Mouse (Mus musculus): ENCODE results near the gene Eif4e2. TPM values are rescaled to one million over a fixed set of nuclear protein-coding genes. Genes with fewer than 3 reads are reported as not detected.
A peak's percentile ranks its signal among the peaks of the same experiment; 100 is the strongest.

Gene Eif4e2
- total RNA-seq, 1 experiment from 2014 or later: 89.9 TPM

DNA sequence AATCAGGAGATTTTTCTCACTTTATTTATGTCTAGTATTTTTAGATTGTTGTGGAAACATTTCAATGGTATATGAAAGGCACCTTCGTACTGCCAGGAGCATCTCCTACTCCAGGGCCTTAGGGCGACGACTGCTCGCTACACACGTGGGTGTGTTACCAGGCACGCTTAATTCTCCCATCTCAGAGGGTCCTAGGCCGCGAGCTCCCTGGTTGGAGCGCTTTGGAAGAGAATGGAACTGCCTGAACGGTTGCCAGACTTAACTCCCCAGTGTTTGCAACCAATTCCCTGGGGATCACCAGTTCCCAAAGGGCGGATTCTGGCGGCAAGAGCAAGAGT lies 50.1 kb downstream of the Eif4e2 start:
- DNase-seq: no peak

GRCm38 (mm10) chr1:87264134-87265006 lies 50.7 kb downstream of the Eif4e2 start, which contains the start of gene Efhd1:
TSS of gene Efhd1 (plus strand) at chr1:87264363.
- peak; percentile 87 for DNase-seq

- peak; percentile 25 for DNase-seq
Observed at GRCm38 (mm10) chr1:87265200-87265599, 51.5 kb downstream of the Eif4e2 start.

DNA sequence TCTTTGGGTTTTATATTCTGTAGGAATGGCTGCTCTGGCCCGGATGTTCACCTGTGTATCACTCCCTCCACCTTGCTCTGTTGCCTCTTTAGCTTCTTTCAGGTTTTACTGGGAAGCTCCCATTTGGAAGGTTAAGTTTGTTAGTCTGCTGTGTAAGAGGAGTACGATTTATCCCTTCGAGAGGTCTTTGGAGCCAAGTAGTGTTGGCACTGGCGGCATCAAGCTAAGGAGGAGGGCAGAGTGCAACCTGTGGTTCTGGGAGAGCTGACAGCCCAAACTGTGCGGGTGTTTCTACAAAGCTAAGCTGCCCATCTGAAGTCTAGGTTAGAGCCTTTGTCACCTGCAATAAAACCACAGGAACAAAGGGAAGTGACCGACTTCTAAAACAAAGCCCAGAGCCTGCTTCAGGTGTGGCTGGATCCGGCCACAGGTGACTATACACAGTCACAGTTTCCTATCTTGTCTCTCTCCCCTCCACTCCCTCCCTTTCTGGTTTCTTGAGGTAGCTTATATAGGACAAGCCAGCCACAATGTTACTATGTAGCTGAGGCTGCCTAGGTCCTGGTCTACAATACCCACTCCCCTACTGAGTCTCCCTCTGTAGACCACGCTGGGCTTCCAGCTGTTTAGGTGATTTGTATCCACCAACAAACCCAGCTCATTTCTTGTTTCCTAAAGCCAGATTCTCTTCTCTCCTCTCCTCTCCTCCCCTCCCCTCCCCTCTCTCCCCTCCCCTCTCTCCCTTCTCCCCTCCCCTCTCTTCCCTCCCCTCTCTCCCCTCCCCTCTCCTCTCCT lies 52.8 kb downstream of the Eif4e2 start:
- no peak for DNase-seq

DNA sequence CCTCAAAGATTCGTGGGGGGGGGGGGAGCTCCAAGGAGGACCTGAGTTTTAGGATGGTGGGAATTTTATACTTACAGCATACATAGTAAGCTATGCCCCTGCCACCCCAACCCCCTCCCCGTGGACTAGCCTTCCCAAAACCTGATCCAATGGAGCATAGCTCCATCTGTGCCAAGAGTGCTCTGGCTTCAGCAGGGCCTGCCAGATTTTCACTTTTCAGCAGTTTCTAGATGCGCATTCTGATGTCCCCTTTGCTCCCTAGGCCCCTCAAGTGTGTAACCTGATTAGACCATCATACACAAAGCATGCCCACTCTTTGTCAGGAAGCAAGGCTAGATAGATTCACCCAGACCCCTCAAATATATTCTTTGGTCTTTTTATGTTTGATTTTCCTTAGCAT lies 56.5 kb downstream of the Eif4e2 start:
- no peak for DNase-seq

- DNase-seq: peak; percentile 41
Observed at GRCm38 (mm10) chr1:87270641-87271467, 57.1 kb downstream of the Eif4e2 start.

DNA sequence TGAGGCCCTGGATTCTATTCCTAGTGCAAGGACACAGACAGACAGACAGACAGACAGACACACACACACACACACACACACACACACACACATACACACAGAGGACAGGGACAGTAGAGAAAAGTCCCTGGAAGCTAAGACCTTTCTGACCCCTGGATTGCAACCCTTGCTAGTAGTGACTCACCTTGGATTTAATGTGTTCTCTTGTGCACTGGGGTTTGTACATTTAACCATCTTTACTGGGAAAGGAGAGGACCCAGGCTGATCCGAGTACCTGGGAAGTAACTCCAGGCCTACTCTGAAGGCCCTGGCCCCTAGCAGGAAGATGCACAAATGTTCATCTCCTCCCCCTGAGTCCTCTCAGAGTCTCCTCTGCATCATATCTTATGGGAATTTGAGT lies 57.9 kb downstream of the Eif4e2 start:
- no peak for DNase-seq

DNA sequence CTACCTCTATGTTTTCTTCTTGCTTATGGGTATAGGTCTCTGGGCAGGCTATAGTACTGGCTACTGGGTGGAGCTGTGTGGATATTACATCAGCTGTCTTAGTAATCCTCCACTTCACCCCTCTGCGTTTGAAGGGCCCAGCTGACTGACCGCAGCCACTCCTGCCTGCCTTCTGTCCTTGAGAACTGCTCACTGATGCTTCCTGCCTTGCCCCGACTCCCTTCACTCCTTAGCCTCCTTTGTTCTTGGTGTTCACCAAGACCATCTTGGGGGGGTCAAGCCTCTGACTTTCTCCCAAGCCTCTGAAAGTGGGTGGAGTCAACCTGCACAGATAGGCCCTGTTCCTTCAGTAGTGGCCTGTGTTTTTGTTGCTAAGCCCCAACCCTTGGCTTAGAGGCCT lies 58.7 kb downstream of the Eif4e2 start:
- peak; percentile 47 for DNase-seq

- peak; percentile 83 for DNase-seq
Observed at GRCm38 (mm10) chr1:87273514-87273942, 59.8 kb downstream of the Eif4e2 start.

GRCm38 (mm10) chr1:87274134-87274533 lies 60.4 kb downstream of the Eif4e2 start:
- no peak for DNase-seq

- no peak for DNase-seq
Observed at GRCm38 (mm10) chr1:87275151-87275550, 61.4 kb downstream of the Eif4e2 start.

GRCm38 (mm10) chr1:87276056-87276455 lies 62.3 kb downstream of the Eif4e2 start:
- no peak for DNase-seq

GRCm38 (mm10) chr1:87280281-87280680 lies 66.6 kb downstream of the Eif4e2 start:
- DNase-seq: no peak

DNA sequence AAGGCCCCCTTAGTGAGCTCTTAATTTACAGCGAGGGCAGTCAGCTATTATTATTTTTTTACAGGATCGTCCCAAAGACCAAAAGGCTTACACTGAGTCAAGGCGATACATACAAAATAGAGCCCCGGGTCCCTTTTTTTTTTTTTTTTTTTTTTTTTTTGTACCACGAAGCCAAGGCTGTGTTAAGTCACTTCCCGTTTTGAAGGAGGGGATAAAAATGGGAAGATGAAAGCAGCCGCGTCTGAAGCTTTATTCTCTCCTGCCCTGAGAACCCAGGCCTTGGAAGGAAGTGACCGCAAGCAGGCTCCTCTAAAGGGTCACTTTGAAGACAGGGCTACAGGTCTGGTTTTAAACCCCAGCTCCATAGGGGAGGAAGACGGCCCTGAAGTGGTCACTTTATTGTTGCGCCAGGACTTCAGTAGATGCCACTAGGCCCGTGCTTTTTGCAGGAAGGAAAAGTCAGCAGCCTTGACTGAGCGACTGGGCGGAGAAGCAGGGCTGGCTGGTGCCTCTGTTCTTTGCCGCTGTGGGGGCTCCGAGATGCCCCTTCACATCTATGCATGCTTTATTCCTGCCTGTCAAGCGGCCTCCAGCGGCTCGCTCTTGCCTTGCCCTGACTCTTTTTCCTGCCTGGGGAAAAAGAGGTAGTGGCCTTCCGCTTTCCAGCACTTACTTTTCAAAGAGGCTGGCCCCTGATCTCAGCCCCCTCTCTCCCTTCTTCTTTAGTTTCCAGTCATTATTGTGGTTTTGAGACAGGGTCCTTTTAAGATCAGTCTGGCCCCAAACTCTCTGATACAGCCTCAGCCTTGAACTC lies 68.1 kb downstream of the Eif4e2 start:
- peak; percentile 26 for DNase-seq

- DNase-seq: no peak
Observed at GRCm38 (mm10) chr1:87282413-87282788, 68.7 kb downstream of the Eif4e2 start.

- no peak for DNase-seq
Observed at GRCm38 (mm10) chr1:87283410-87283960, 69.8 kb downstream of the Eif4e2 start.

GRCm38 (mm10) chr1:87287105-87287504 lies 73.4 kb downstream of the Eif4e2 start:
- no peak for DNase-seq
